Comparison of ENCODE assay signal across 8 mouse cellular contexts in genomic region chr7:81212697-81213346, GRCm38 (mm10). TPM values are rescaled to one million over a fixed set of nuclear protein-coding genes. Genes with fewer than 3 reads are reported as not detected.
A peak's percentile ranks its signal among the peaks of the same experiment; 100 is the strongest.
DNase-seq lines count a peak whose midpoint lies in the region; ATAC-seq and TF ChIP-seq lines count a peak whose summit lies in the region.

No protein-coding gene starts in this region.

- no peaks in the 10 kb centered on the region for H3K4me1 ChIP-seq in forebrain, postnatal 0 days (ENCODE audit: insufficient read depth)
- H3K4me1 ChIP-seq in liver, postnatal 0 days (ENCODE audit: insufficient read depth): peaks cover 11% of the 10 kb centered on the region; the same call in 1 of the 2 replicates
- H3K4me1 ChIP-seq in neural tube, embryonic 12.5 days: peaks cover 7% of the 10 kb centered on the region
- peaks cover 13% of the 10 kb centered on the region for H3K4me1 ChIP-seq in stomach, embryonic 16.5 days (ENCODE audit: control insufficient read depth, insufficient read depth, low read length)

- H3K27ac ChIP-seq in forebrain, postnatal 0 days (ENCODE audit: low read depth, low read length): no peak overlapping the region
- peak overlapping the region; percentile 88 for H3K27ac ChIP-seq in liver, postnatal 0 days (ENCODE audit: low read depth)
- no peak overlapping the region for H3K27ac ChIP-seq in neural tube, embryonic 12.5 days
- H3K27ac ChIP-seq in stomach, embryonic 16.5 days (ENCODE audit: low read length): peak overlapping the region; percentile 82

- H3K27me3 ChIP-seq in forebrain, postnatal 0 days (ENCODE audit: insufficient read depth, low read length): peaks cover 45% of the 10 kb centered on the region
- H3K27me3 ChIP-seq in liver, postnatal 0 days (ENCODE audit: insufficient read depth, low read length): peaks cover 11% of the 10 kb centered on the region
- peaks cover 65% of the 10 kb centered on the region for H3K27me3 ChIP-seq in neural tube, embryonic 12.5 days (replicated peaks)
- peaks cover 16% of the 10 kb centered on the region; the same call in 1 of the 2 replicates for H3K27me3 ChIP-seq in stomach, embryonic 16.5 days (ENCODE audit: control insufficient read depth, insufficient read depth, low read length)

- no peaks in the 10 kb centered on the region for H3K36me3 ChIP-seq in forebrain, postnatal 0 days (ENCODE audit: insufficient read depth)
- no peaks in the 10 kb centered on the region for H3K36me3 ChIP-seq in liver, postnatal 0 days (replicated peaks; ENCODE audit: insufficient read depth, low read length)
- no peaks in the 10 kb centered on the region for H3K36me3 ChIP-seq in neural tube, embryonic 12.5 days
- no peaks in the 10 kb centered on the region for H3K36me3 ChIP-seq in stomach, embryonic 16.5 days (ENCODE audit: control insufficient read depth, insufficient read depth, low read length)

- peak; percentile 87 to 93 for DNase-seq in CD8-positive naive resting alpha-beta T cell, adult 2 months (ENCODE audit: low read depth in 2 of 2, low spot score in 2 of 2)
- DNase-seq in cerebellum, adult 11-12 months: peak; percentile 34
- peak; percentile 79 for DNase-seq in forebrain, postnatal 0 days
- DNase-seq in heart, postnatal 36 days: peak; percentile 98 to 99
- DNase-seq in layer of hippocampus, adult 18-20 months (ENCODE audit: low spot score in 2 of 2): peak; percentile 62 to 84
- DNase-seq in liver, postnatal 0 days: peak; percentile 94

- peak overlapping the region; percentile 46 for H3K4me3 ChIP-seq in forebrain, postnatal 0 days (ENCODE audit: low read depth, low read length)
- peak overlapping the region; percentile 52 for H3K4me3 ChIP-seq in liver, postnatal 0 days (ENCODE audit: low read depth, low read length)
- peak overlapping the region; percentile 41 for H3K4me3 ChIP-seq in neural tube, embryonic 12.5 days
- H3K4me3 ChIP-seq in stomach, embryonic 16.5 days (replicated peaks; ENCODE audit: low read length): peak overlapping the region; percentile 60

- TF ChIP-seq EP300 in liver, postnatal 0 days (IDR thresholded peaks at IDR 0.05; ENCODE audit: low read depth): no peak

- H3K4me2 ChIP-seq in forebrain, postnatal 0 days (ENCODE audit: low read depth): peak overlapping the region; percentile 45
- H3K4me2 ChIP-seq in liver, postnatal 0 days (ENCODE audit: low read depth, low read length): peak overlapping the region; percentile 73
- H3K4me2 ChIP-seq in neural tube, embryonic 12.5 days (replicated peaks): peak overlapping the region; percentile 69
- peak overlapping the region; percentile 69 for H3K4me2 ChIP-seq in stomach, embryonic 16.5 days (ENCODE audit: low read depth, low read length)

- ATAC-seq in forebrain, postnatal 0 days: peak; percentile 75
- peak; percentile 92 for ATAC-seq in liver, postnatal 0 days
- ATAC-seq in neural tube, embryonic 12.5 days (ENCODE audit: low FRiP score, low read depth): peak; percentile 89
- ATAC-seq in stomach, embryonic 16.5 days (ENCODE audit: insufficient read depth, low FRiP score): peak; percentile 86

- peak overlapping the region; percentile 31; the same call in 1 of the 2 replicates for H3K9ac ChIP-seq in forebrain, postnatal 0 days
- H3K9ac ChIP-seq in liver, postnatal 0 days (replicated peaks): peak overlapping the region; percentile 64
- H3K9ac ChIP-seq in neural tube, embryonic 12.5 days: peak overlapping the region; percentile 33
- H3K9ac ChIP-seq in stomach, embryonic 16.5 days (ENCODE audit: low read length): peak overlapping the region; percentile 74

- TF ChIP-seq CTCF in forebrain, postnatal 0 days (IDR thresholded peaks at IDR 0.05; ENCODE audit: low read depth): peak; percentile 27
- peak; percentile 60 for TF ChIP-seq CTCF in liver, postnatal 0 days (IDR thresholded peaks at IDR 0.05; ENCODE audit: low read depth)

- H3K9me3 ChIP-seq in forebrain, postnatal 0 days (ENCODE audit: low read length): no peaks in the 10 kb centered on the region
- H3K9me3 ChIP-seq in liver, postnatal 0 days (ENCODE audit: low read length): no peaks in the 10 kb centered on the region
- no peaks in the 10 kb centered on the region for H3K9me3 ChIP-seq in neural tube, embryonic 12.5 days
- no peaks in the 10 kb centered on the region for H3K9me3 ChIP-seq in stomach, embryonic 16.5 days (replicated peaks; ENCODE audit: control insufficient read depth, low read length)

- WGBS in forebrain, postnatal 0 days: under 1% methylated on average over 57 of the region's 57 CpGs
- WGBS in liver, postnatal 0 days (ENCODE audit: insufficient replicate concordance): under 1% methylated on average over 56 of the region's 57 CpGs
- under 1% methylated on average over 57 of the region's 57 CpGs for WGBS in neural tube, embryonic 12.5 days
- under 1% methylated on average over 57 of the region's 57 CpGs for WGBS in stomach, embryonic 16.5 days

- intact Hi-C loops in heart, postnatal 36 days (cut with DNase I): loop anchor here (10.0 kb wide), 1 partner anchor 362 kb away; the partner anchor contains the start of gene Whamm

RNA-seq across cellular contexts. Expression of gene Pde8a, which starts 0.6 kb away (rescaled TPM):
- 2.3 and 2.7 TPM in 2 replicates for total RNA-seq in forebrain, postnatal 0 days (2014; rRNA removed)
- 1.0 and 1.1 TPM in 2 replicates for polyA plus RNA-seq in forebrain, postnatal 0 days (2015; fragmentation: Nextera tagmentation; extraction: Ambion mirVana)
- 10 to 100 TPM; 11.5 to 11.9 TPM for total RNA-seq in heart, postnatal 36 days (2021)
- total RNA-seq in layer of hippocampus, adult 18-20 months (2021): 10 to 100 TPM; 11.9 to 12.1 TPM
- 3.1 and 3.4 TPM in 2 replicates for polyA plus RNA-seq in liver, postnatal 0 days (2015; fragmentation: Nextera tagmentation; extraction: Ambion mirVana)
- polyA plus RNA-seq in neural tube, embryonic 12.5 days (2016; fragmentation: Nextera tagmentation; extraction: Ambion mirVana): 3.7 TPM in 2 replicates
- polyA plus RNA-seq in stomach, embryonic 16.5 days (2015; fragmentation: Nextera tagmentation; extraction: Ambion mirVana): 2.4 and 3.0 TPM in 2 replicates

Comparison
In these comparisons a context has a peak if more than half of its experiments do, and no peak if none do; other contexts are left out.
1. DNase-seq: peak in every context shown above with its lines; median percentile 98 in heart, postnatal 36 days; 94 in liver, postnatal 0 days; 90 in CD8-positive naive resting alpha-beta T cell, adult 2 months; 79 in forebrain, postnatal 0 days; 73 in layer of hippocampus, adult 18-20 months; 34 in cerebellum, adult 11-12 months.
2. H3K27ac ChIP-seq: peak in liver, postnatal 0 days (single experiment) and stomach, embryonic 16.5 days (single experiment); none in forebrain, postnatal 0 days (single experiment) and neural tube, embryonic 12.5 days (single experiment).
3. Peak in every context shown above with its lines, with median percentiles within 50 percentile points of each other: ATAC-seq, H3K4me2 ChIP-seq, H3K4me3 ChIP-seq and H3K9ac ChIP-seq.